Mouse (Mus musculus): Measurements from ENCODE around the gene Krt25.

The Krt25 gene

GRCm38 (mm10) chr11:99322851-99323250 lies at the start of gene Krt25:
Gene Krt25, minus strand, starts transcription at chr11:99322951.
- DNase-seq (ENCODE audit: low spot score in 2 of 2) = no peak

GRCm38 (mm10) chr11:99369853-99370451 lies 47.2 kb upstream of the Krt25 start:
- no peak for DNase-seq (ENCODE audit: low spot score in 2 of 2)

- peak in 1 of 2 experiments; percentile 10 for DNase-seq (ENCODE audit: low spot score in 2 of 2)
These were observed 46.5 kb upstream of the Krt25 start for GRCm38 (mm10) chr11:99369229-99369628.

GRCm38 (mm10) chr11:99366791-99367190 lies 44.0 kb upstream of the Krt25 start:
- peak in 1 of 2 experiments; percentile 11 for DNase-seq (ENCODE audit: low spot score in 2 of 2)

- DNase-seq (ENCODE audit: low spot score in 2 of 2) = peak in 1 of 2 experiments; percentile 33
These were observed 41.7 kb upstream of the Krt25 start for GRCm38 (mm10) chr11:99364412-99364811.

- DNase-seq (ENCODE audit: low spot score in 2 of 2) = no peak
These were observed 38.7 kb upstream of the Krt25 start for GRCm38 (mm10) chr11:99361423-99361822.

- no peak for DNase-seq (ENCODE audit: low spot score in 2 of 2)
These were observed 28.3 kb upstream of the Krt25 start, which contains the start of gene Krt27 for GRCm38 (mm10) chr11:99351004-99351403. Gene Krt27, minus strand, starts transcription at chr11:99351104.

GRCm38 (mm10) chr11:99339299-99339847 lies 16.6 kb upstream of the Krt25 start:
- DNase-seq (ENCODE audit: low spot score in 2 of 2) = no peak

- no peak for DNase-seq (ENCODE audit: low spot score in 2 of 2)
These were observed 15.1 kb upstream of the Krt25 start, which contains the start of gene Krt26 for GRCm38 (mm10) chr11:99337866-99338265. Gene Krt26, minus strand, starts transcription at chr11:99337966.

- DNase-seq (ENCODE audit: low spot score in 2 of 2) = no peak
These were observed 10.7 kb upstream of the Krt25 start for GRCm38 (mm10) chr11:99333426-99333825.

GRCm38 (mm10) chr11:99329655-99330054 lies 6.9 kb upstream of the Krt25 start:
- DNase-seq (ENCODE audit: low spot score in 2 of 2) = no peak

GRCm38 (mm10) chr11:99321094-99321493 lies 1.7 kb downstream of the Krt25 start:
- no peak for DNase-seq (ENCODE audit: low spot score in 2 of 2)

GRCm38 (mm10) chr11:99319127-99319526 lies 3.6 kb downstream of the Krt25 start:
- no peak for DNase-seq (ENCODE audit: low spot score in 2 of 2)

- no peak for DNase-seq (ENCODE audit: low spot score in 2 of 2)
These were observed 6.2 kb downstream of the Krt25 start for GRCm38 (mm10) chr11:99316543-99316942.

- DNase-seq (ENCODE audit: low spot score in 2 of 2) = no peak
These were observed 8.2 kb downstream of the Krt25 start for GRCm38 (mm10) chr11:99314594-99314993.

GRCm38 (mm10) chr11:99310882-99311281 lies 11.9 kb downstream of the Krt25 start:
- no peak for DNase-seq (ENCODE audit: low spot score in 2 of 2)

- peak; percentile 49 to 66 for DNase-seq (ENCODE audit: low spot score in 2 of 2)
These were observed 15.2 kb downstream of the Krt25 start for GRCm38 (mm10) chr11:99307579-99307978.

GRCm38 (mm10) chr11:99295039-99295438 lies 27.7 kb downstream of the Krt25 start:
- DNase-seq (ENCODE audit: low spot score in 2 of 2) = no peak

GRCm38 (mm10) chr11:99292846-99293245 lies 29.9 kb downstream of the Krt25 start:
- peak in 1 of 2 experiments; percentile 52 for DNase-seq (ENCODE audit: low spot score in 2 of 2)

GRCm38 (mm10) chr11:99284833-99285312 lies 37.9 kb downstream of the Krt25 start, which contains the start of gene Krt24:
Gene Krt24, minus strand, starts transcription at chr11:99285262.
- DNase-seq (ENCODE audit: low spot score in 2 of 2) = no peak

GRCm38 (mm10) chr11:99284011-99284410 lies 38.7 kb downstream of the Krt25 start:
- no peak for DNase-seq (ENCODE audit: low spot score in 2 of 2)

GRCm38 (mm10) chr11:99283334-99283733 lies 39.4 kb downstream of the Krt25 start:
- no peak for DNase-seq (ENCODE audit: low spot score in 2 of 2)

- no peak for DNase-seq (ENCODE audit: low spot score in 2 of 2)
These were observed 41.6 kb downstream of the Krt25 start for GRCm38 (mm10) chr11:99281116-99281515.
